Mouse (Mus musculus): ENCODE measurements at regions not wholly inside any gene's neighbourhood (a gene's known extent, or its start where the extent isn't known, plus 50 kb on each side); places are given as distances from the start of the nearest gene placed in this dataset.

DNA sequence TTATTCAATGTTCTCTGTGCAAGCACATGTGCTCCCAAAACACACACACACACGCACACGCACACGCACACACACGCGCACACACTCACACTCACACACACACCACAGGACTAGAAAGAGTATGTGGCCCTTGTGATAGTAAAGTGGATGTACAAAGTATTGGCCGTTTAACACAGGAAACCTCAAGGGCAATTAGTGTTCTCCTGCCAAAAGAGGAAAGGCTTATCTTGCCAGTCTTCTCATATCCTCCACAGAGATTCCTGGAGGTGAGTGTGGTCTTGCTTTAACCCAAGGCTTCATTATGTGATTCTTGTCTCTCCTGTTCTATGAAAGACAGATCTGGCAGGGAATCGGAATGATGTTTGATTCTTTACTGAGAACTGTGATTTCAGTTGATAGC lies 2810.5 kb upstream of the Gm7489 start:
- no peak for DNase-seq
- no peaks in the 10 kb centered on the region for H3K27me3 ChIP-seq (ENCODE audit: control insufficient read depth, insufficient read depth, low read length)
- H3K27ac ChIP-seq (ENCODE audit: control insufficient read depth, insufficient read depth, low read length) = no peak overlapping the region
- no peak overlapping the region for H3K4me3 ChIP-seq (ENCODE audit: control insufficient read depth, insufficient read depth, low read length)
- no peaks in the 10 kb centered on the region for H3K36me3 ChIP-seq (ENCODE audit: control insufficient read depth, insufficient read depth, low read length)
- H3K4me1 ChIP-seq (replicated peaks; ENCODE audit: control insufficient read depth, insufficient read depth, low read length) = no peaks in the 10 kb centered on the region
- TF ChIP-seq CTCF (IDR thresholded peaks at IDR 0.05; ENCODE audit: borderline replicate concordance, control insufficient read depth, extremely low read depth, insufficient read depth, low read length, poor library complexity) (no peak), POLR2A (IDR thresholded peaks at IDR 0.05; ENCODE audit: control insufficient read depth, extremely low read depth, insufficient read depth, low read length, poor library complexity) (no peak)
- 18% methylated on average over 7 of the region's 7 CpGs for WGBS

DNA sequence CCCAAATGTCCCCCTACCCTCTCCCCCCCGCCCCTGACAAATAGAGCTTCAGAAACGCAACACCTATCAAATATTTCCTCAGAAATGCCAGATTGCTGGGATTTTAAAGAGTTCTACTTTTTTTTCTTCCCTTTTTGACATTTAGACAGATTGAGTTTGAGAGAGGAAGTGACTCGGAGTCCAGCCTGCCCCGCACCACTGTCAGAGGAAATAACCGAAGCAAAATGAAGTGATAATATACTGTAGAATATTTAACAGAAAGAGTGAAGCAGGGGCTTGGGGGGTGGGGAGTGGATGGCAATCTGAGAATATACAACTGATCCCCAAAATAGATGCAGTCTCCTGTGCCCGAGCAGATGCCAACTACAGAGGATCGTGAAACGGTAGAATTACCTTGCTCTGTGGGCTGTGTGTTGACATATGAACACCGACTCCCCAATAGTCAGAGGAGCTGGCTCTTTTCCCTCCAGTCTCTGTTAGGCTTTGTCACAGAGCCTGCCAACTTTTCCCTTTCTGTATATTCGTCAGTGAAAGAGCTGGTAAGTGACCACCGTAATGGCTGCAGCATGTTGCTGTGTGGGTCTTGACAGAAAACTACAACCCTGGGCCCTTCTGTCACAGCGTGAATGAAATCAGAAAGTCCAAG lies 2800.9 kb upstream of the Gm7489 start:
- H3K27ac ChIP-seq (ENCODE audit: control insufficient read depth, insufficient read depth, low read length) = no peak overlapping the region
- no peaks in the 10 kb centered on the region for H3K4me1 ChIP-seq (replicated peaks; ENCODE audit: control insufficient read depth, insufficient read depth, low read length)
- no peaks in the 10 kb centered on the region for H3K36me3 ChIP-seq (ENCODE audit: control insufficient read depth, insufficient read depth, low read length)
- H3K4me3 ChIP-seq (ENCODE audit: control insufficient read depth, insufficient read depth, low read length) = no peak overlapping the region
- DNase-seq = no peak
- 23% methylated on average over 12 of the region's 12 CpGs for WGBS
- TF ChIP-seq CTCF (IDR thresholded peaks at IDR 0.05; ENCODE audit: borderline replicate concordance, control insufficient read depth, extremely low read depth, insufficient read depth, low read length, poor library complexity) = no peak
- no peak for TF ChIP-seq POLR2A (IDR thresholded peaks at IDR 0.05; ENCODE audit: control insufficient read depth, extremely low read depth, insufficient read depth, low read length, poor library complexity)
- H3K27me3 ChIP-seq (ENCODE audit: control insufficient read depth, insufficient read depth, low read length) = no peaks in the 10 kb centered on the region

DNA sequence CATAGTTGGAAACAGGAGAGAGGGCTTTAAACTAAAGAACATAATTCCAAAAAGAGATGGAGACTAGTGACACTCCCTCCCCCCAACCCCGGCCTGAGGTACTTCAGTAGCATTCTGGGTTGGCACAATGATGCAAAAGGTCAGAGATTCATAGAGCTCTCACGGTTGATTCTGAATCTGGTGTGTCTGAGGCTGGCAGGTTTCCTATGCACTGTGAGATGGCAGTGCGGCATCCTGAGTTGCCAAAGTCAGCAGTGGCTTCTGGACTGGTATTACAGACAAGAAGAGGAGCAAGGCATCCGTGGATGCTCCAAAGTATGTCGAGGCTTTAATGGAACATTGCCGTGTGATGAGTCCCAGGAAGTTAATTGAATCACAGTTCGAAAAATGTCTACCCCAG lies 2791.8 kb upstream of the Gm7489 start:
- TF ChIP-seq CTCF (IDR thresholded peaks at IDR 0.05; ENCODE audit: borderline replicate concordance, control insufficient read depth, extremely low read depth, insufficient read depth, low read length, poor library complexity) (no peak), POLR2A (IDR thresholded peaks at IDR 0.05; ENCODE audit: control insufficient read depth, extremely low read depth, insufficient read depth, low read length, poor library complexity) (no peak)
- H3K36me3 ChIP-seq (ENCODE audit: control insufficient read depth, insufficient read depth, low read length) = no peaks in the 10 kb centered on the region
- DNase-seq = no peak
- no peak overlapping the region for H3K27ac ChIP-seq (ENCODE audit: control insufficient read depth, insufficient read depth, low read length)
- no peaks in the 10 kb centered on the region for H3K27me3 ChIP-seq (ENCODE audit: control insufficient read depth, insufficient read depth, low read length)
- H3K4me3 ChIP-seq (ENCODE audit: control insufficient read depth, insufficient read depth, low read length) = no peak overlapping the region
- no peaks in the 10 kb centered on the region for H3K4me1 ChIP-seq (replicated peaks; ENCODE audit: control insufficient read depth, insufficient read depth, low read length)
- 95% methylated on average over 7 of the region's 7 CpGs for WGBS

GRCm38 (mm10) chr15:51103948-51104347 lies 2780.8 kb upstream of the Gm7489 start:
- no peak overlapping the region for H3K27ac ChIP-seq (ENCODE audit: control insufficient read depth, insufficient read depth, low read length)
- no peak for TF ChIP-seq CTCF (IDR thresholded peaks at IDR 0.05; ENCODE audit: borderline replicate concordance, control insufficient read depth, extremely low read depth, insufficient read depth, low read length, poor library complexity)
- TF ChIP-seq POLR2A (IDR thresholded peaks at IDR 0.05; ENCODE audit: control insufficient read depth, extremely low read depth, insufficient read depth, low read length, poor library complexity) = no peak
- H3K4me1 ChIP-seq (replicated peaks; ENCODE audit: control insufficient read depth, insufficient read depth, low read length) = no peaks in the 10 kb centered on the region
- H3K36me3 ChIP-seq (ENCODE audit: control insufficient read depth, insufficient read depth, low read length) = no peaks in the 10 kb centered on the region
- H3K27me3 ChIP-seq (ENCODE audit: control insufficient read depth, insufficient read depth, low read length) = no peaks in the 10 kb centered on the region
- whole genome bisulfite sequencing = 95% methylated on average over 7 of the region's 7 CpGs
- H3K4me3 ChIP-seq (ENCODE audit: control insufficient read depth, insufficient read depth, low read length) = no peak overlapping the region
- DNase-seq = no peak

DNA sequence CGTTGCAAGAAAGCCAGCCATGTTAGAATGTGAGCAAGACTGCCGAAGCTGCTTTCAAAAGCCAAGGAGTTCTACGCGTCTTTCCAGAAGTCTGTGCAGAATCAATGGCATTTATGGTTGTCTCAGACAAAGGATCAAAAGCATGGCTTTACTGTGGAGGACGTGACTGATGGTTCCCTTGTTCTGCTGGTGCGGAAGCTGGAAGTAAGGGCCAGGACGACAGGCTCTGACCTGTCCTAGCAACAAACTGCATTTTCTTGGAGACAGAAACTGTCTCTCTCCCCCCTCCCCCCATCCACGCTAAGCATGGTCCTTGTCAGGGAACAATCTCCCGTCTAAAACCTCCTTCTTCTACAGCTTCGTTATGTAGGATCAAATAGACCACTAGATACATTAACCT lies 2780.3 kb upstream of the Gm7489 start:
- 86% methylated on average over 10 of the region's 10 CpGs for WGBS
- Histone ChIP-seq H3K27me3 (ENCODE audit: control insufficient read depth, insufficient read depth, low read length) (no peaks in the 10 kb centered on the region), H3K36me3 (ENCODE audit: control insufficient read depth, insufficient read depth, low read length) (no peaks in the 10 kb centered on the region), H3K4me1 (replicated peaks; ENCODE audit: control insufficient read depth, insufficient read depth, low read length) (no peaks in the 10 kb centered on the region), H3K27ac (ENCODE audit: control insufficient read depth, insufficient read depth, low read length) (no peak overlapping the region), H3K4me3 (ENCODE audit: control insufficient read depth, insufficient read depth, low read length) (no peak overlapping the region)
- TF ChIP-seq POLR2A (IDR thresholded peaks at IDR 0.05; ENCODE audit: control insufficient read depth, extremely low read depth, insufficient read depth, low read length, poor library complexity) = no peak
- TF ChIP-seq CTCF (IDR thresholded peaks at IDR 0.05; ENCODE audit: borderline replicate concordance, control insufficient read depth, extremely low read depth, insufficient read depth, low read length, poor library complexity) = no peak
- DNase-seq = no peak

- Histone ChIP-seq H3K4me3 (ENCODE audit: control insufficient read depth, insufficient read depth, low read length) (no peak overlapping the region), H3K27ac (ENCODE audit: control insufficient read depth, insufficient read depth, low read length) (no peak overlapping the region), H3K36me3 (ENCODE audit: control insufficient read depth, insufficient read depth, low read length) (no peaks in the 10 kb centered on the region), H3K27me3 (ENCODE audit: control insufficient read depth, insufficient read depth, low read length) (no peaks in the 10 kb centered on the region), H3K4me1 (replicated peaks; ENCODE audit: control insufficient read depth, insufficient read depth, low read length) (no peaks in the 10 kb centered on the region)
- WGBS = 90% methylated on average over 5 of the region's 5 CpGs
- TF ChIP-seq POLR2A (IDR thresholded peaks at IDR 0.05; ENCODE audit: control insufficient read depth, extremely low read depth, insufficient read depth, low read length, poor library complexity) (no peak), CTCF (IDR thresholded peaks at IDR 0.05; ENCODE audit: borderline replicate concordance, control insufficient read depth, extremely low read depth, insufficient read depth, low read length, poor library complexity) (no peak)
- no peak for DNase-seq
Observed at GRCm38 (mm10) chr15:51104796-51105195, 2779.9 kb upstream of the Gm7489 start.

Measured in thymus, adult 2 months (tissue).